Mouse (Mus musculus): ENCODE measurements around the gene Adh5.

Gene Adh5

GRCm38 (mm10) chr3:138442612-138443464, at the start of gene Adh5:
TSS of gene Adh5 (plus strand) at chr3:138443093.
- peak; percentile 96 for DNase-seq (ENCODE audit: low read depth)

GRCm38 (mm10) chr3:138404872-138405271, 38.0 kb upstream of the Adh5 start:
- no peak for DNase-seq (ENCODE audit: low read depth)

GRCm38 (mm10) chr3:138405341-138405740, 37.6 kb upstream of the Adh5 start:
- DNase-seq (ENCODE audit: low read depth) = peak; percentile 55

GRCm38 (mm10) chr3:138405840-138406239, 37.1 kb upstream of the Adh5 start:
- no peak for DNase-seq (ENCODE audit: low read depth)

GRCm38 (mm10) chr3:138407920-138408319, 35.0 kb upstream of the Adh5 start:
- DNase-seq (ENCODE audit: low read depth) = no peak

GRCm38 (mm10) chr3:138409585-138409984, 33.3 kb upstream of the Adh5 start:
- DNase-seq (ENCODE audit: low read depth) = no peak

- DNase-seq (ENCODE audit: low read depth) = no peak
Observed at GRCm38 (mm10) chr3:138410211-138410610, 32.7 kb upstream of the Adh5 start.

- no peak for DNase-seq (ENCODE audit: low read depth)
Observed at GRCm38 (mm10) chr3:138415121-138415690, 27.7 kb upstream of the Adh5 start, which contains the start of gene Adh4. TSS of gene Adh4 (plus strand) at chr3:138415466.

GRCm38 (mm10) chr3:138419369-138419768, 23.5 kb upstream of the Adh5 start:
- DNase-seq (ENCODE audit: low read depth) = peak; percentile 65

GRCm38 (mm10) chr3:138420385-138420784, 22.5 kb upstream of the Adh5 start:
- DNase-seq (ENCODE audit: low read depth) = no peak

GRCm38 (mm10) chr3:138423664-138424063, 19.2 kb upstream of the Adh5 start:
- DNase-seq (ENCODE audit: low read depth) = no peak

GRCm38 (mm10) chr3:138424247-138424646, 18.6 kb upstream of the Adh5 start:
- DNase-seq (ENCODE audit: low read depth) = no peak

- no peak for DNase-seq (ENCODE audit: low read depth)
Observed at GRCm38 (mm10) chr3:138430360-138430976, 12.4 kb upstream of the Adh5 start.

- DNase-seq (ENCODE audit: low read depth) = peak; percentile 61
Observed at GRCm38 (mm10) chr3:138431835-138432234, 11.1 kb upstream of the Adh5 start.

GRCm38 (mm10) chr3:138438716-138439115, 4.2 kb upstream of the Adh5 start:
- no peak for DNase-seq (ENCODE audit: low read depth)

- DNase-seq (ENCODE audit: low read depth) = peak; percentile 77
Observed at GRCm38 (mm10) chr3:138442203-138442602, 690 bp upstream of the Adh5 start.

- DNase-seq (ENCODE audit: low read depth) = no peak
Observed at GRCm38 (mm10) chr3:138443465-138443771, 525 bp downstream of the Adh5 start.

GRCm38 (mm10) chr3:138448077-138448860, 5.4 kb downstream of the Adh5 start:
- DNase-seq (ENCODE audit: low read depth) = peak; percentile 61

GRCm38 (mm10) chr3:138452169-138452568, 9.3 kb downstream of the Adh5 start:
- DNase-seq (ENCODE audit: low read depth) = no peak

GRCm38 (mm10) chr3:138454234-138454633, 11.3 kb downstream of the Adh5 start:
- DNase-seq (ENCODE audit: low read depth) = peak; percentile 63

- no peak for DNase-seq (ENCODE audit: low read depth)
Observed at GRCm38 (mm10) chr3:138454711-138455435, 12.0 kb downstream of the Adh5 start.

GRCm38 (mm10) chr3:138458441-138458840, 15.5 kb downstream of the Adh5 start:
- no peak for DNase-seq (ENCODE audit: low read depth)
